ENCODE assay signal across 8 mouse cellular contexts in genomic region chr9:55208790-55209481, GRCm38 (mm10). TPM values are rescaled to one million over a fixed set of nuclear protein-coding genes. Genes with fewer than 3 reads are reported as not detected.
DNase-seq lines count a peak whose midpoint lies in the region; ATAC-seq and TF ChIP-seq lines count a peak whose summit lies in the region.

Gene Fbxo22 (plus strand): TSS chr9:55208925.

- peak; percentile 76 for DNase-seq in c-Kit-positive CD71-positive TER-119-positive erythroid progenitor cells, embryonic 14.5 days (ENCODE audit: low spot score)
- DNase-seq in kidney, postnatal 25 days, result peak; percentile 88 to 94
- peak; percentile 93 for DNase-seq in stomach, postnatal 0 days (ENCODE audit: low spot score)

- no peak for TF ChIP-seq POLR2A in ES-Bruce4 (IDR thresholded peaks at IDR 0.05; ENCODE audit: insufficient read depth, low read length)

- under 1% methylated on average over 65 of the region's 65 CpGs for WGBS in forebrain, embryonic 12.5 days
- WGBS in heart, embryonic 16.5 days, result under 1% methylated on average over 62 of the region's 65 CpGs
- WGBS in liver, embryonic 16.5 days (ENCODE audit: insufficient replicate concordance), result under 1% methylated on average over 65 of the region's 65 CpGs
- under 1% methylated on average over 65 of the region's 65 CpGs for WGBS in neural tube, embryonic 12.5 days
- under 1% methylated on average over 59 of the region's 65 CpGs for WGBS in stomach, postnatal 0 days

- H3K27ac ChIP-seq in ES-Bruce4 (ENCODE audit: insufficient read depth, low read length), result peak within 1 kb of the TSS; percentile 88
- peak within 1 kb of the TSS; percentile 83 for H3K27ac ChIP-seq in forebrain, embryonic 12.5 days
- peak within 1 kb of the TSS; percentile 92 for H3K27ac ChIP-seq in heart, embryonic 16.5 days (ENCODE audit: low read length)
- H3K27ac ChIP-seq in liver, embryonic 16.5 days (ENCODE audit: low read length), result peak within 1 kb of the TSS; percentile 84
- H3K27ac ChIP-seq in neural tube, embryonic 12.5 days, result peak within 1 kb of the TSS; percentile 84
- H3K27ac ChIP-seq in stomach, postnatal 0 days (replicated peaks), result peak within 1 kb of the TSS; percentile 90

- peak within 1 kb of the TSS; percentile 86 for H3K4me3 ChIP-seq in ES-Bruce4 (ENCODE audit: low read depth, low read length)
- H3K4me3 ChIP-seq in forebrain, embryonic 12.5 days (replicated peaks), result peak within 1 kb of the TSS; percentile 74
- peak within 1 kb of the TSS; percentile 81 for H3K4me3 ChIP-seq in heart, embryonic 16.5 days (ENCODE audit: low read length)
- H3K4me3 ChIP-seq in liver, embryonic 16.5 days (ENCODE audit: low read depth, low read length), result peak within 1 kb of the TSS; percentile 86
- H3K4me3 ChIP-seq in neural tube, embryonic 12.5 days, result peak within 1 kb of the TSS; percentile 72
- H3K4me3 ChIP-seq in stomach, postnatal 0 days (ENCODE audit: low read depth, low read length), result peak within 1 kb of the TSS; percentile 83

- H3K4me1 ChIP-seq in ES-Bruce4 (ENCODE audit: control insufficient read depth, insufficient read depth, low read length), result no peaks in the 10 kb centered on the region
- H3K4me1 ChIP-seq in forebrain, embryonic 12.5 days, result peaks cover 24% of the 10 kb centered on the region
- H3K4me1 ChIP-seq in heart, embryonic 16.5 days (ENCODE audit: control insufficient read depth, insufficient read depth, low read length), result peaks cover 25% of the 10 kb centered on the region
- H3K4me1 ChIP-seq in liver, embryonic 16.5 days (ENCODE audit: control insufficient read depth, low read depth, low read length), result peaks cover 14% of the 10 kb centered on the region
- peaks cover 17% of the 10 kb centered on the region for H3K4me1 ChIP-seq in neural tube, embryonic 12.5 days
- no peaks in the 10 kb centered on the region for H3K4me1 ChIP-seq in stomach, postnatal 0 days (replicated peaks; ENCODE audit: control insufficient read depth, insufficient read depth)

- peak within 1 kb of the TSS; percentile 83 for H3K9ac ChIP-seq in ES-Bruce4 (ENCODE audit: low read depth, poor library complexity, severe bottlenecking)
- H3K9ac ChIP-seq in forebrain, embryonic 12.5 days, result peak within 1 kb of the TSS; percentile 80
- peak within 1 kb of the TSS; percentile 88 for H3K9ac ChIP-seq in heart, embryonic 16.5 days (ENCODE audit: low read length)
- H3K9ac ChIP-seq in liver, embryonic 16.5 days (ENCODE audit: low read depth, low read length), result peak within 1 kb of the TSS; percentile 76
- peak within 1 kb of the TSS; percentile 86 for H3K9ac ChIP-seq in neural tube, embryonic 12.5 days
- H3K9ac ChIP-seq in stomach, postnatal 0 days (ENCODE audit: low read length), result peak within 1 kb of the TSS; percentile 87

- H3K9me3 ChIP-seq in ES-Bruce4 (replicated peaks; ENCODE audit: control insufficient read depth, insufficient read depth, low read length, poor library complexity, severe bottlenecking), result no peaks in the 10 kb centered on the region
- no peaks in the 10 kb centered on the region for H3K9me3 ChIP-seq in forebrain, embryonic 12.5 days
- H3K9me3 ChIP-seq in heart, embryonic 16.5 days (replicated peaks; ENCODE audit: control insufficient read depth, low read length), result no peaks in the 10 kb centered on the region
- no peaks in the 10 kb centered on the region for H3K9me3 ChIP-seq in liver, embryonic 16.5 days (replicated peaks; ENCODE audit: control insufficient read depth, low read length)
- H3K9me3 ChIP-seq in neural tube, embryonic 12.5 days, result no peaks in the 10 kb centered on the region
- H3K9me3 ChIP-seq in stomach, postnatal 0 days (ENCODE audit: control insufficient read depth, low read length), result no peaks in the 10 kb centered on the region

- H3K36me3 ChIP-seq in ES-Bruce4 (ENCODE audit: control insufficient read depth, insufficient read depth, low read length, poor library complexity, severe bottlenecking), result peaks cover 3% of the 10 kb centered on the region
- peaks cover 2% of the 10 kb centered on the region for H3K36me3 ChIP-seq in forebrain, embryonic 12.5 days (replicated peaks)
- peaks cover 2% of the 10 kb centered on the region; the same call in 1 of the 2 replicates for H3K36me3 ChIP-seq in heart, embryonic 16.5 days (ENCODE audit: control insufficient read depth, insufficient read depth)
- peaks cover 2% of the 10 kb centered on the region; the same call in 1 of the 2 replicates for H3K36me3 ChIP-seq in liver, embryonic 16.5 days (ENCODE audit: control insufficient read depth, insufficient read depth)
- H3K36me3 ChIP-seq in neural tube, embryonic 12.5 days, result peaks cover 9% of the 10 kb centered on the region
- no peaks in the 10 kb centered on the region; the same call in 1 of the 2 replicates for H3K36me3 ChIP-seq in stomach, postnatal 0 days (ENCODE audit: control insufficient read depth, insufficient read depth, low read length)

- ATAC-seq in forebrain, embryonic 12.5 days (ENCODE audit: low FRiP score), result peak; percentile 99
- ATAC-seq in heart, embryonic 16.5 days (replicated peaks; ENCODE audit: extremely low read depth, insufficient read depth, low FRiP score), result peak; percentile 96
- peak; percentile 94 for ATAC-seq in liver, embryonic 16.5 days (ENCODE audit: low read depth)
- ATAC-seq in neural tube, embryonic 12.5 days (ENCODE audit: low FRiP score, low read depth), result peak; percentile 100
- peak; percentile 99 for ATAC-seq in stomach, postnatal 0 days (ENCODE audit: low FRiP score, low TSS enrichment)

- TF ChIP-seq EP300 in ES-Bruce4 (IDR thresholded peaks at IDR 0.05; ENCODE audit: insufficient read depth, low read depth, low read length), result no peak; the same call in 1 of the 2 replicates
- TF ChIP-seq EP300 in stomach, postnatal 0 days (optimal IDR thresholded peaks at IDR 0.05), result no peak

- no peak for TF ChIP-seq CTCF in ES-Bruce4 (IDR thresholded peaks at IDR 0.05; ENCODE audit: low read depth, low read length)
- peak; percentile 50 for TF ChIP-seq CTCF in stomach, postnatal 0 days (IDR thresholded peaks at IDR 0.05; ENCODE audit: low read depth)

- peak within 1 kb of the TSS; percentile 80 for H3K4me2 ChIP-seq in forebrain, embryonic 12.5 days
- H3K4me2 ChIP-seq in heart, embryonic 16.5 days (ENCODE audit: low read depth, low read length), result peak within 1 kb of the TSS; percentile 91
- peak within 1 kb of the TSS; percentile 70 for H3K4me2 ChIP-seq in liver, embryonic 16.5 days (ENCODE audit: low read depth, low read length)
- H3K4me2 ChIP-seq in neural tube, embryonic 12.5 days (replicated peaks), result peak within 1 kb of the TSS; percentile 82
- H3K4me2 ChIP-seq in stomach, postnatal 0 days (replicated peaks; ENCODE audit: low read depth), result peak within 1 kb of the TSS; percentile 82

- H3K27me3 ChIP-seq in ES-Bruce4 (ENCODE audit: control insufficient read depth, insufficient read depth, low read length, poor library complexity, severe bottlenecking), result no peaks in the 10 kb centered on the region
- no peaks in the 10 kb centered on the region for H3K27me3 ChIP-seq in forebrain, embryonic 12.5 days
- no peaks in the 10 kb centered on the region for H3K27me3 ChIP-seq in heart, embryonic 16.5 days (ENCODE audit: control insufficient read depth, insufficient read depth, low read length)
- H3K27me3 ChIP-seq in liver, embryonic 16.5 days (ENCODE audit: control insufficient read depth, insufficient read depth, low read depth, low read length), result no peaks in the 10 kb centered on the region
- no peaks in the 10 kb centered on the region for H3K27me3 ChIP-seq in neural tube, embryonic 12.5 days (replicated peaks)
- H3K27me3 ChIP-seq in stomach, postnatal 0 days (ENCODE audit: control insufficient read depth, insufficient read depth, low read length), result no peaks in the 10 kb centered on the region

RNA-seq across cellular contexts. Expression of gene Fbxo22, which starts in this region (rescaled TPM):
- 93.0 and 102 TPM in 2 replicates for polyA plus RNA-seq in ES-Bruce4 (2011; ENCODE audit: insufficient read depth, insufficient read length, low read depth, missing spikeins)
- polyA plus RNA-seq in forebrain, embryonic 12.5 days (2016; fragmentation: Nextera tagmentation; extraction: Ambion mirVana), result 86.4 and 87.9 TPM in 2 replicates
- 55.3 and 56.7 TPM in 2 replicates for polyA plus RNA-seq in heart, embryonic 16.5 days (2015; fragmentation: Nextera tagmentation; extraction: Ambion mirVana)
- 18.7 and 20.5 TPM in 2 replicates for polyA plus RNA-seq in liver, embryonic 16.5 days (2015; fragmentation: Nextera tagmentation; extraction: Ambion mirVana)
- 80.7 and 82.8 TPM in 2 replicates for polyA plus RNA-seq in neural tube, embryonic 12.5 days (2016; fragmentation: Nextera tagmentation; extraction: Ambion mirVana)
- 29.8 and 30.0 TPM in 2 replicates for polyA plus RNA-seq in stomach, postnatal 0 days (2015; fragmentation: Nextera tagmentation; extraction: Ambion mirVana)

Comparison
In these comparisons a context has a peak if more than half of its experiments do, and no peak if none do; other contexts are left out.
1. Peak in every context shown above with its lines: DNase-seq, ATAC-seq, H3K4me3 ChIP-seq and H3K27ac ChIP-seq.